Mouse (Mus musculus) kidney, postnatal 0 days (tissue): Measurements from ENCODE around the gene Bax. TPM values are rescaled to one million over a fixed set of nuclear protein-coding genes. Genes with fewer than 3 reads are reported as not detected.

ENCODE experiments used
- ATAC-seq: fragments of 200-750 bp; cut with Nextera tagmentation; replicated peaks from 2 replicates; pipeline ENCODE4 v1.8.0; 2017; ENCODE audit warnings: low read depth, moderate number of reproducible peaks, moderate TSS enrichment, moderate library complexity; ENCODE audit not compliant: low FRiP score
- DNase-seq: peaks from one replicate; pipeline ENCODE4 v3.0.0-alpha.2; 2016; ENCODE audit warnings: low spot score
- H3K27ac ChIP-seq: fragments of 300-500 bp; sonication (generic); 2 replicates; pipeline ENCODE4 v1.5.1; 2014; ENCODE audit warnings: mild to moderate bottlenecking
- H3K27me3 ChIP-seq: fragments of 300-500 bp; sonication (generic); 2 replicates; pipeline ENCODE4 v1.6.1; 2014; ENCODE audit warnings: low read length, mixed read lengths; ENCODE audit not compliant: insufficient read depth
- H3K36me3 ChIP-seq: fragments of 300-500 bp; sonication (generic); 2 replicates; pipeline ENCODE4 v1.6.1; 2014; ENCODE audit warnings: low read length, mixed read lengths; ENCODE audit not compliant: insufficient read depth
- H3K4me1 ChIP-seq: fragments of 300-500 bp; sonication (generic); replicated peaks from 2 replicates; pipeline ENCODE4 v1.6.1; 2014; ENCODE audit warnings: antibody characterized with exemption, low read length, mixed read lengths; ENCODE audit not compliant: insufficient read depth
- H3K4me2 ChIP-seq: fragments of 300-500 bp; sonication (generic); 2 replicates; pipeline ENCODE4 v1.6.1; 2014; ENCODE audit warnings: mild to moderate bottlenecking, low read length, moderate library complexity, mixed read lengths
- H3K4me3 ChIP-seq: fragments of 300-500 bp; sonication (generic); replicated peaks from 2 replicates; pipeline ENCODE4 v1.5.1; 2014; ENCODE audit warnings: low read depth, low read length
- H3K9ac ChIP-seq: fragments of 300-500 bp; sonication (generic); 2 replicates; pipeline ENCODE4 v1.6.1; 2014; ENCODE audit warnings: low read depth, low read length
- H3K9me3 ChIP-seq: fragments of 300-500 bp; sonication (generic); replicated peaks from 2 replicates; pipeline ENCODE4 v1.6.1; 2016; ENCODE audit warnings: low read length, inconsistent platforms, mixed read lengths
- CTCF ChIP-seq: IDR thresholded peaks from 2 replicates; pipeline ENCODE4 v1.5.1; 2016; ENCODE audit warnings: antibody characterized with exemption, low read depth, mild to moderate bottlenecking, moderate library complexity
- WGBS: fragments of 180-500 bp; shearing (Covaris S2); extraction: QIAGEN DNeasy Blood & Tissue Kit; methylation state at CpG from one replicate; pipeline ENCODE4 v1.1.7; 2014; 5-methylcytosine and 5-hydroxymethylcytosine counted together
- polyA plus RNA-seq: library from polyadenylated mRNA; unstranded; fragments of >200 nt; fragmentation: Nextera tagmentation; extraction: Ambion mirVana; gene quantifications from 2 replicates; pipeline ENCODE4 v1.2.1, GENCODE M21; 2015

Bax gene
- polyA plus RNA-seq, 1 experiment from 2014 or later = 194 TPM

DNA sequence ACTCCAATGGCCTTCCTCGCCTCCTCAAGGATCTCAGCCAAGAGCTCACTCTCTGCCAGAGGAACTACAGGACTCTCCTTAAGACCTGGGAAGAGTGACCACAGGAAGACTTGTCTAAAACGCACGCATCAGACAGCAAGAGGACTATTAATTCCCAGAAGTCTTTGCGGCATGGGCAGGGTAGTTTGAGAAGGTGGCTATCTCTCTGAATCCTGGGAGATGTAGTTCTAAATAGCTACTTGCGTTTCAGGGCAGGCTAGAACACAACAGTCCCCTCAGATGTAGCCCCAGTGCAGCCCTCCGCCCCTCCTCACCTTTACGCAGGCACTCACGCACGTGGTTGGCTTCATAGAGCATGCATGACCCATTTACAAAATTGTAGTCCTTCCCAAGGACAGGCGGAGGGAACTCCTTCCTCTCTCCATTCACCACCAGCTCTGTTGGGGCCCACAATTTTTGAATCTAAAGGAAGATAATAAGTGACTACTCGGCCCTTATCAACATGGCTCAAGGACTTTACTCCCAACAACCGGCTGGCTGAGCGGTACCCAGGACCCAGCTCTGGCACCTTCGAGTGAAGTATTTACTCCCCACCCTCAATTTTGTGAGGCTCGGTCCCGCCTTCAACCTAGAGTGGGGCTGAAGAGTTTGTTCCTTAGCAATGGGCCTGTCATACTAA is 8.7 kb upstream of the Bax start:
- H3K36me3 ChIP-seq = no peaks in the 10 kb centered on the region
- TF ChIP-seq CTCF = no peak
- DNase-seq = peak; percentile 71
- peak overlapping the region; percentile 49 for H3K4me2 ChIP-seq
- 0 out of 2 replicates have a peak overlapping the region, but pooled peaks have one; percentile 21 for H3K4me3 ChIP-seq
- H3K4me1 ChIP-seq = no peaks in the 10 kb centered on the region
- 67% methylated on average over 16 of the region's 16 CpGs for WGBS
- no peak for ATAC-seq
- no peak overlapping the region for H3K27ac ChIP-seq
- no peaks in the 10 kb centered on the region for H3K27me3 ChIP-seq
- no peaks in the 10 kb centered on the region for H3K9me3 ChIP-seq
- peak overlapping the region; percentile 41; the same call in 1 of the 2 replicates for H3K9ac ChIP-seq

GRCm38 (mm10) chr7:45470869-45471268 is 4.2 kb upstream of the Bax start:
- no peaks in the 10 kb centered on the region for H3K9me3 ChIP-seq
- H3K4me3 ChIP-seq = no peak overlapping the region
- H3K4me1 ChIP-seq = peaks cover 2% of the 10 kb centered on the region; the same call in 1 of the 2 replicates
- ATAC-seq (no peak), DNase-seq (peak; percentile 90)
- peak; percentile 88 for TF ChIP-seq CTCF
- no peaks in the 10 kb centered on the region for H3K27me3 ChIP-seq
- no peak overlapping the region for H3K4me2 ChIP-seq
- no peak overlapping the region for H3K27ac ChIP-seq
- H3K36me3 ChIP-seq = no peaks in the 10 kb centered on the region
- no peak overlapping the region for H3K9ac ChIP-seq
- 5% methylated on average over 3 of the region's 3 CpGs for WGBS

- H3K9ac ChIP-seq = no peak overlapping the region
- no peak for TF ChIP-seq CTCF
- 38% methylated on average over 7 of the region's 7 CpGs for WGBS
- H3K27ac ChIP-seq = no peak overlapping the region
- H3K9me3 ChIP-seq = no peaks in the 10 kb centered on the region
- H3K4me3 ChIP-seq = peak overlapping the region; percentile 78
- ATAC-seq (no peak), DNase-seq (no peak)
- H3K27me3 ChIP-seq = no peaks in the 10 kb centered on the region
- peak overlapping the region; percentile 90 for H3K4me2 ChIP-seq
- peaks cover 7% of the 10 kb centered on the region; the same call in 1 of the 2 replicates for H3K4me1 ChIP-seq
- H3K36me3 ChIP-seq = peaks cover 7% of the 10 kb centered on the region; the same call in 1 of the 2 replicates
These were observed 482 bp upstream of the Bax start for GRCm38 (mm10) chr7:45467090-45467670.

DNA sequence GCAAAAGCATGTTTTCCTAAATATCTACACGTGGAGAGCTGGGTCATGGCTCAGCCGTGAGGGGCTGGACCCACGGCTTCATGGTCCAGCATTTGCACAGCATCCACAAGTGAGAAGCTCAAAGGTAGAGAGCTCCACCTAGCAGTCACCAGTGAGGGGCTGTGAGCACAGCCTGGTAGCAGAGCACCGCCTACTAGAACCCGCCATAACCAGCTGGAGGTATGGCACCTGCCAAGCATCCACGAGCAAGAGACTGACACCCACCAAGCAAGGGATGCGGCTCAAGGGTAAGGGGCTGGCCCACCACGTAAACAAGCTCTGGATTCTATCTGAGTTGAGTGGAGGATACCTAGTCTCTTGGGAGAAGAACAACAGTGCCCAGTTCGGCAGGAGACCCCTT is 1.1 kb downstream of the Bax start:
- Histone ChIP-seq H3K27me3 (no peaks in the 10 kb centered on the region), H3K4me3 (peak overlapping the region; percentile 78; the same call in 1 of the 2 replicates), H3K9me3 (no peaks in the 10 kb centered on the region), H3K27ac (no peak overlapping the region), H3K36me3 (peaks cover 7% of the 10 kb centered on the region; the same call in 1 of the 2 replicates), H3K4me1 (peaks cover 12% of the 10 kb centered on the region), H3K9ac (peak overlapping the region; percentile 82; the same call in 1 of the 2 replicates), H3K4me2 (peak overlapping the region; percentile 90)
- ATAC-seq = no peak
- 76% methylated on average over 9 of the region's 9 CpGs for WGBS
- DNase-seq = no peak
- 0 out of 2 replicates have a peak, but pooled peaks have one; percentile 31 for TF ChIP-seq CTCF

GRCm38 (mm10) chr7:45465112-45465511 is 1.6 kb downstream of the Bax start:
- Histone ChIP-seq H3K27me3 (no peaks in the 10 kb centered on the region), H3K4me3 (no peak overlapping the region), H3K9ac (no peak overlapping the region), H3K4me1 (peaks cover 17% of the 10 kb centered on the region), H3K27ac (no peak overlapping the region), H3K9me3 (no peaks in the 10 kb centered on the region), H3K36me3 (peaks cover 7% of the 10 kb centered on the region; the same call in 1 of the 2 replicates), H3K4me2 (no peak overlapping the region)
- TF ChIP-seq CTCF = no peak
- WGBS = 93% methylated on average over 12 of the region's 12 CpGs
- no peak for ATAC-seq
- DNase-seq = no peak

GRCm38 (mm10) chr7:45463987-45464778 is 2.5 kb downstream of the Bax start:
- WGBS = 94% methylated on average over 7 of the region's 7 CpGs
- peaks cover 17% of the 10 kb centered on the region for H3K4me1 ChIP-seq
- no peak for TF ChIP-seq CTCF
- DNase-seq (no peak), ATAC-seq (no peak)
- no peak overlapping the region for H3K9ac ChIP-seq
- no peaks in the 10 kb centered on the region for H3K9me3 ChIP-seq
- no peak overlapping the region for H3K27ac ChIP-seq
- H3K4me3 ChIP-seq = no peak overlapping the region
- no peaks in the 10 kb centered on the region for H3K27me3 ChIP-seq
- no peak overlapping the region for H3K4me2 ChIP-seq
- H3K36me3 ChIP-seq = peaks cover 7% of the 10 kb centered on the region; the same call in 1 of the 2 replicates
